ENCODE assay signal across 10 mouse cellular contexts in genomic region chr15:91382606-91383005, GRCm38 (mm10).
DNase-seq lines count a peak whose midpoint lies in the region.
"Had no signal": no experiment of that assay in that cellular context is flagged by ENCODE, and none has a peak within 500 bp of the region (broad histone marks: within the 10 kb centered on the region; RNA-seq: fewer than 3 reads in every experiment).

No protein-coding gene starts in this region.

- intact Hi-C loops in left cerebral cortex, postnatal 4 days (cut with DNase I), result no loop called here
- intact Hi-C loops in left cerebral cortex, postnatal 14 days (cut with DNase I), result no loop called here

- DNase-seq in cerebellum, postnatal 10 days, result peak; percentile 45 to 74
- DNase-seq in cerebellum, adult 11-12 months, result no peak
- DNase-seq in left cerebral cortex, postnatal 4 days, result peak; percentile 15
- DNase-seq in left cerebral cortex, postnatal 14 days (ENCODE audit: low spot score in 2 of 2), result no peak
- DNase-seq: adrenal gland, adult 2 months; adrenal gland, postnatal 10 days; adrenal gland, postnatal 25 days; cerebellum, adult 9-10 months; cerebellum, postnatal 36 days; embryo, embryonic 11 days had no signal

Comparison
In these comparisons a context has a peak if more than half of its experiments do, and no peak if none do; other contexts are left out.
1. DNase-seq: peak in cerebellum, postnatal 10 days (2 of 2) and left cerebral cortex, postnatal 4 days (single experiment); none in cerebellum, adult 11-12 months (single experiment) and left cerebral cortex, postnatal 14 days (0 of 2).